Mouse (Mus musculus) hindbrain, postnatal 0 days (tissue): ENCODE measurements around the gene Plcb4. TPM values are rescaled to one million over a fixed set of nuclear protein-coding genes. Genes with fewer than 3 reads are reported as not detected.

Experiments
- ATAC-seq: fragments of 200-750 bp; cut with Nextera tagmentation; 2 replicates; pipeline ENCODE4 v1.8.0; 2017; ENCODE audit warnings: mild to moderate bottlenecking, moderate TSS enrichment, moderate library complexity
- DNase-seq: peaks from one replicate; pipeline ENCODE4 v3.0.0-alpha.2; 2015; ENCODE audit warnings: low spot score
- H3K27ac ChIP-seq: fragments of 300-500 bp; sonication (generic); 2 replicates; pipeline ENCODE4 v1.5.1; 2014; ENCODE audit warnings: mild to moderate bottlenecking
- H3K27me3 ChIP-seq: fragments of 300-500 bp; sonication (generic); 2 replicates; pipeline ENCODE4 v1.6.1; 2014; ENCODE audit warnings: low read length, mixed read lengths; ENCODE audit not compliant: insufficient read depth
- H3K36me3 ChIP-seq: fragments of 300-500 bp; sonication (generic); 2 replicates; pipeline ENCODE4 v1.6.1; 2014; ENCODE audit warnings: low read length, mixed read lengths; ENCODE audit not compliant: insufficient read depth
- H3K4me1 ChIP-seq: fragments of 300-500 bp; sonication (generic); 2 replicates; pipeline ENCODE4 v1.6.1; 2014; ENCODE audit warnings: antibody characterized with exemption, low read length, mixed read lengths; ENCODE audit not compliant: insufficient read depth
- H3K4me2 ChIP-seq: fragments of 300-500 bp; sonication (generic); 2 replicates; pipeline ENCODE4 v1.6.1; 2014; ENCODE audit warnings: low read depth, mild to moderate bottlenecking, low read length, moderate library complexity, mixed read lengths
- H3K4me3 ChIP-seq: fragments of 300-500 bp; sonication (generic); 2 replicates; pipeline ENCODE4 v1.5.1; 2014; ENCODE audit warnings: low read length
- H3K9ac ChIP-seq: fragments of 300-500 bp; sonication (generic); replicated peaks from 2 replicates; pipeline ENCODE4 v1.6.1; 2014; ENCODE audit warnings: mild to moderate bottlenecking, low read length, moderate library complexity, mixed read lengths
- H3K9me3 ChIP-seq: fragments of 300-500 bp; sonication (generic); 2 replicates; pipeline ENCODE4 v1.6.1; 2016; ENCODE audit warnings: low read length, mixed read lengths
- CTCF ChIP-seq: IDR thresholded peaks from 2 replicates; pipeline ENCODE4 v1.5.1; 2016; ENCODE audit warnings: antibody characterized with exemption, control low read depth, low read depth
- WGBS: fragments of 180-500 bp; shearing (Covaris S2); extraction: QIAGEN DNeasy Blood & Tissue Kit; methylation state at CpG from one replicate; pipeline ENCODE4 v1.1.7; 2014; 5-methylcytosine and 5-hydroxymethylcytosine counted together
- polyA plus RNA-seq: library from polyadenylated mRNA; unstranded; fragments of >200 nt; fragmentation: Nextera tagmentation; extraction: Ambion mirVana; gene quantifications from 2 replicates; pipeline ENCODE4 v1.2.1, GENCODE M21; 2015
- total RNA-seq: library from RNA; depleted of rRNA; stranded (reverse); fragments of >200 nt; gene quantifications from 2 replicates; pipeline ENCODE4 v1.2.3, GENCODE M21; 2014

Gene Plcb4
- total and polyA plus RNA-seq, 2 experiments from 2014 or later = 43.0 to 46.9 TPM

DNA sequence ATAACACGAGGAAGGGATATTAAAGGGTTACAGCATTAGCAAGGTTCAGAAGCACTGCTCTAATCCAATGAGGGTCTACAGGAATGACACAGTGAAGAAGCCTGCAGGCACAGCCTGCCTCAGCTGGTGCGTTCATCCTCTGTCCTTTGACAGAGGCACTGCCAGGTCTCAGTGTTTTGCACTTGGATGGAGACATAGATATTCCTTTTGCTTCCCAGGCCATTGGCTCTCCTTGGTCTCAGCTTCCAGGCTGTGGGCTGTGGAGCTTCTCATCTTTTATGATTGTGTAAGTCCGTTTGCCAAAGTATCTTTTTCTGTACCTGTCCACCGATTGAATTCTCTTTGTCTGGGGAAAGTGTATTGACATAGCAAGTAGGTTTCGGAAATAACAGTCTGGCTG is 177.1 kb downstream of the Plcb4 start:
- H3K27ac ChIP-seq = no peak overlapping the region
- H3K4me1 ChIP-seq = no peaks in the 10 kb centered on the region; the same call in 1 of the 2 replicates
- H3K4me3 ChIP-seq = no peak overlapping the region
- WGBS = 84% methylated on average over 5 of the region's 5 CpGs
- no peaks in the 10 kb centered on the region for H3K27me3 ChIP-seq
- H3K9ac ChIP-seq = no peak overlapping the region
- ATAC-seq = no peak
- no peaks in the 10 kb centered on the region for H3K36me3 ChIP-seq
- H3K9me3 ChIP-seq = no peaks in the 10 kb centered on the region
- no peak for DNase-seq
- TF ChIP-seq CTCF = no peak
- no peak overlapping the region for H3K4me2 ChIP-seq

DNA sequence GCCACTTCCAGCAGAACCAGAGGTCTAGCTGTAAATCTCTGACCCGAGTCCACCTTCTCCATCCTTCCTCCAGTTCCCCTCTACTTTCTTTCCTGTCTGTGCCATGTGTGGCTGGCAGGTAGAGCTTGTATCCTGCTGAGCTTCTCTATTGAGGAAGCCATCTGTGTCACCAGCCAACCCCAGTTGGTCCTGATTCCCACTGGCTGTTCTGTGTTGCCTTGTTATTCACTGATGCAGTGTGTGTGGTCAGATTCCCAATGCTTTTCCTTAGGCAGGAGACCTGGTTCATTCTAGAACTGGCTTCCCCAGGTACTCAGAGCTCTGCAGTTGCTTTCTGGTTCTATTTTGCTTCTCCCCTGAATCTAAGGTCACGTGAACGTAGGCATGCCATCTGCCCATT is 177.6 kb downstream of the Plcb4 start:
- no peak overlapping the region for H3K4me2 ChIP-seq
- no peak for TF ChIP-seq CTCF
- no peak overlapping the region for H3K4me3 ChIP-seq
- H3K4me1 ChIP-seq = no peaks in the 10 kb centered on the region; the same call in 1 of the 2 replicates
- DNase-seq (no peak), ATAC-seq (no peak)
- 62% methylated on average over 3 of the region's 3 CpGs for WGBS
- no peaks in the 10 kb centered on the region for H3K36me3 ChIP-seq
- no peaks in the 10 kb centered on the region for H3K27me3 ChIP-seq
- H3K27ac ChIP-seq = peak overlapping the region; percentile 36; the same call in 1 of the 2 replicates
- H3K9me3 ChIP-seq = no peaks in the 10 kb centered on the region
- no peak overlapping the region for H3K9ac ChIP-seq

DNA sequence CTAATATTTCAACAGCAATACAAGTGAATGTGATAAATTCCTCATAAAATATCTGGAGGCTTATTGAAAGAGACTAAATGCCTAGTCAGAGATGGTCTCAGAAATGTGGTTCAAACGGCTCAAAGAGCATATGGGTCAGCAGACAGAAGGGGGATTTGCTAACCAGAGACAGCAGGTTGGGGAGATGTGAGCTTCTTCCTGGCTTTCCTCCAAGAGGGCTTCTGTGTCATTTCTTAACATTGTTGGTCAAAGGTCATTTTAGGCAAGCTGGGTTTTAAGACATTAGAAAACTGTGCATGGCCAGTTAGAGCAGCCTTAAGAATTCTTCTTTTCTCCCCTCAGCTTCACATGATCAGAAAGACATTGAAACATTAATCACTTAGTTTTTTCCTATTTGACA is 178.9 kb downstream of the Plcb4 start:
- Histone ChIP-seq H3K27me3 (no peaks in the 10 kb centered on the region), H3K9me3 (no peaks in the 10 kb centered on the region), H3K4me2 (no peak overlapping the region), H3K9ac (no peak overlapping the region), H3K27ac (no peak overlapping the region), H3K4me3 (no peak overlapping the region), H3K36me3 (no peaks in the 10 kb centered on the region), H3K4me1 (no peaks in the 10 kb centered on the region; the same call in 1 of the 2 replicates)
- 70% methylated on average over 1 of the region's 1 CpGs for WGBS
- no peak for DNase-seq
- no peak for TF ChIP-seq CTCF
- no peak for ATAC-seq

DNA sequence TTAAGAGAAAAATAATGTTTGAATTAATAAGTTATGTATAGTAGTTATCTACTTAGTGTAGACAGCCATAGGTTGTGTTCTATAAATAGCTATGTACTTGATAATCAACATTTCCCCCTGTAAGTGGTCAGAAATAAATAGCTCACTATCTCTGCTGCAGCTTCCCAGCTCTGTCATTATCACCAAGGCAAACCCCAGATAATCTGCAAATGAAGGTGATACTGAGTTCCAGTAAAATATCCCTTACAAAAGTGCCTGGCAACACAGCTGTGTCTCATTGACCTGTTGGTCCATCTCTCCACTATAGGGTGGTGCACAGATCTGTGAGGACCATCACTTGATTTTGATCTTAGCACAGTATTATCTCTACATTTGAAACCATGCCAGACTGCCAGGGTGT is 179.3 kb downstream of the Plcb4 start:
- Histone ChIP-seq H3K9ac (no peak overlapping the region), H3K27me3 (no peaks in the 10 kb centered on the region), H3K9me3 (no peaks in the 10 kb centered on the region), H3K36me3 (no peaks in the 10 kb centered on the region), H3K27ac (no peak overlapping the region), H3K4me3 (no peak overlapping the region), H3K4me1 (no peaks in the 10 kb centered on the region; the same call in 1 of the 2 replicates), H3K4me2 (no peak overlapping the region)
- DNase-seq (no peak), ATAC-seq (no peak)
- TF ChIP-seq CTCF = no peak

DNA sequence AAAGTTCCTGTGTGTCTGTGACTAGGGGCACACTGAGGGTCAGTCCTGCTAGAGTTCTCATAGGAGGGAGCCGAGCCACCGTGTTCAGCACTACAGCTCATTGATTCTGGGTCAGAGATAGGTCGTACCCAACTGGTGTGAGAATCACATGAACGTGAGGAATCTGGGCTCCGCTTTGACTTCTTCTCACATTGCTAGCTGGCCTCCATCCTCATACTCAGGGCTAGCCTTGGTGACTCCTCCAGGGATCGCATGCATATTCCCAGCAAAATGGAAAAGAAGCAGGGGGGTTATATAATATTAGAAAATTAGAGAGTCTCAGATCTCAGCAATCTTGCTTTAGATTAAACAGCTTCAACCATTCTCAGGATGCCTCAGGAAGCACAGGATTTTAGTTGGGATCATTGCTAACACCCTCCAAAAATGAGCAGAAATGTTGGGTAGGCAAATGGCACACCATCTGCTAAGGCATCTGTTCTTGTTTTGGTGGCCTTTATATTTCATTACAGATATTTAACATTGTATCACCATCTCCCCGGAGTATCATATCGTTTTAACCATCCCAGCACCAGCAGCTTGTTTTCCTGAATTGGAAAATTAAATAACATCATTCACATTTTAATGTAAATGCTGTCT is 180.0 kb downstream of the Plcb4 start:
- no peak for TF ChIP-seq CTCF
- Histone ChIP-seq H3K36me3 (no peaks in the 10 kb centered on the region), H3K27ac (no peak overlapping the region), H3K9ac (no peak overlapping the region), H3K4me2 (no peak overlapping the region), H3K4me1 (no peaks in the 10 kb centered on the region; the same call in 1 of the 2 replicates), H3K27me3 (no peaks in the 10 kb centered on the region), H3K4me3 (no peak overlapping the region), H3K9me3 (no peaks in the 10 kb centered on the region)
- DNase-seq (no peak), ATAC-seq (no peak)
- 67% methylated on average over 8 of the region's 8 CpGs for WGBS

DNA sequence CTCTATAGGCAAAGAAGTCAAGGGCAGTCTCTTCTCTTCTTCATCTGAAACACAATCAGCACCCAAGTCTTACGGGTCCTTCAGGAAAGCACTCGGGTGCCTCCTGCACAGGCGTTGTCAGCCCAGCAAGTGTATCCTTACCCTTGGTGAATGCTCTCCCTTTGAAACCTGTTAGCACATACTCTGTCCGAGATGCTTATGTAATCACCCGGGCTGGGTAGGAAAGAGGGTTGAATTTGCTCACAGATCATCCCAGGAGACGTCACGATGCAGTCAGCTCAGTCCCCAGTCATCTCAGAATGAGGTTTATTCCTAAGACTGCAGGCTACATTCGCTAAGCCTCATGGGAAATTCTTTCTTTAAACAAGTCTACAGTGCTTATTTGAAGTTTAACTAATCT is 184.9 kb downstream of the Plcb4 start:
- Histone ChIP-seq H3K36me3 (no peaks in the 10 kb centered on the region), H3K9ac (no peak overlapping the region), H3K9me3 (no peaks in the 10 kb centered on the region), H3K27ac (no peak overlapping the region), H3K4me3 (no peak overlapping the region), H3K4me2 (no peak overlapping the region), H3K4me1 (no peaks in the 10 kb centered on the region), H3K27me3 (no peaks in the 10 kb centered on the region)
- no peak for TF ChIP-seq CTCF
- ATAC-seq = no peak
- 79% methylated on average over 8 of the region's 8 CpGs for WGBS
- no peak for DNase-seq

DNA sequence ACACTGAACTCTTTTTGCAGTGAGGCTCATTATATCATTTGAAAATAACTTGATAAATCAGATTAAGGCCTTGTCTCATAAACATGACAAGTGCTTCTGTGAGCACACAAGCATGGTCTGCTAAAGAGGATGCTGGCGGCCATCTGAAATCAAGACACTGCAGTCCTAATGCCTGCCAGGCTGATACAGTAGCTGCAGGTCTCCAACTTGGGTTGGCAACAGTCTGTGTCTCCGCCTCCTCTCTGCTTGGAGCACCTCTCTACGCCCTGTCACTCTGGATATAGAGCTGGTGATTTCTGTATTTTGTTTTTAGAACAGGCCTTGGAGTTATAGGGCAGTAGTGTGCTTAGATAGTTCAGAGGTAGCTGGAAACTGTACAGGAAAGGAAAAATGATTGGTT is 188.1 kb downstream of the Plcb4 start:
- 82% methylated on average over 3 of the region's 3 CpGs for WGBS
- TF ChIP-seq CTCF = no peak
- H3K27me3 ChIP-seq = no peaks in the 10 kb centered on the region
- H3K4me3 ChIP-seq = no peak overlapping the region
- H3K27ac ChIP-seq = no peak overlapping the region
- H3K9me3 ChIP-seq = no peaks in the 10 kb centered on the region
- no peaks in the 10 kb centered on the region for H3K4me1 ChIP-seq
- H3K4me2 ChIP-seq = no peak overlapping the region
- DNase-seq = no peak
- no peak for ATAC-seq
- H3K36me3 ChIP-seq = no peaks in the 10 kb centered on the region
- no peak overlapping the region for H3K9ac ChIP-seq
